Mouse (Mus musculus): ENCODE results near the gene Pde4d.

Gene Pde4d

GRCm38 (mm10) chr13:109994240-109994764 is 1544.6 kb downstream of the Pde4d start:
- no peak for DNase-seq (ENCODE audit: low read depth, low spot score)

GRCm38 (mm10) chr13:110002081-110002480 is 1552.3 kb downstream of the Pde4d start:
- no peak for DNase-seq (ENCODE audit: low read depth, low spot score)

Data from ZHBTc4 (cell line).